9 mouse cellular contexts compared by ENCODE assay signal in genomic region chr4:155133658-155134417, GRCm38 (mm10). TPM values are rescaled to one million over a fixed set of nuclear protein-coding genes. Genes with fewer than 3 reads are reported as not detected.
DNase-seq lines count a peak whose midpoint lies in the region; ATAC-seq and TF ChIP-seq lines count a peak whose summit lies in the region.
"Had no signal": no experiment of that assay in that cellular context is flagged by ENCODE, and none has a peak within 500 bp of the region (broad histone marks: within the 10 kb centered on the region; RNA-seq: fewer than 3 reads in every experiment).

No protein-coding gene starts in this region.

- H3K27me3 ChIP-seq in lung, embryonic 14.5 days (ENCODE audit: insufficient read depth, low read length), result no peaks in the 10 kb centered on the region
- H3K27me3 ChIP-seq in embryonic facial prominence, embryonic 13.5 days, result no peaks in the 10 kb centered on the region
- no peaks in the 10 kb centered on the region for H3K27me3 ChIP-seq in hindbrain, embryonic 11.5 days (ENCODE audit: control insufficient read depth, insufficient read depth, low read length)
- no peaks in the 10 kb centered on the region for H3K27me3 ChIP-seq in neural tube, embryonic 12.5 days (replicated peaks)
- H3K27me3 ChIP-seq: Patski had no signal

- peak; percentile 72 for ATAC-seq in lung, embryonic 14.5 days (ENCODE audit: insufficient read depth)
- peak; percentile 57 for ATAC-seq in embryonic facial prominence, embryonic 13.5 days (ENCODE audit: insufficient number of reproducible peaks, insufficient read depth, low FRiP score, low TSS enrichment, low read depth)
- ATAC-seq in hindbrain, embryonic 11.5 days (ENCODE audit: low FRiP score), result no peak
- no peak for ATAC-seq in neural tube, embryonic 12.5 days (ENCODE audit: low FRiP score, low read depth)
- ATAC-seq: Patski had no signal

- WGBS in lung, embryonic 14.5 days, result 11% methylated on average over 20 of the region's 20 CpGs
- WGBS in embryonic facial prominence, embryonic 13.5 days, result 12% methylated on average over 20 of the region's 20 CpGs
- 41% methylated on average over 20 of the region's 20 CpGs for WGBS in hindbrain, embryonic 11.5 days
- WGBS in neural tube, embryonic 12.5 days, result 55% methylated on average over 20 of the region's 20 CpGs

- H3K36me3 ChIP-seq in lung, embryonic 14.5 days (ENCODE audit: insufficient read depth), result no peaks in the 10 kb centered on the region
- H3K36me3 ChIP-seq in embryonic facial prominence, embryonic 13.5 days, result no peaks in the 10 kb centered on the region
- no peaks in the 10 kb centered on the region for H3K36me3 ChIP-seq in hindbrain, embryonic 11.5 days (ENCODE audit: control insufficient read depth, insufficient read depth, low read length)
- H3K36me3 ChIP-seq in neural tube, embryonic 12.5 days, result no peaks in the 10 kb centered on the region

- TF ChIP-seq CTCF in lung, embryonic 14.5 days (IDR thresholded peaks at IDR 0.05; ENCODE audit: low read depth), result no peak

- DNase-seq in lung, embryonic 14.5 days, result peak; percentile 82
- no peak for DNase-seq in lung, postnatal 36 days
- DNase-seq in hindbrain, embryonic 11.5 days (ENCODE audit: low spot score), result peak; percentile 36
- no peak for DNase-seq in natural killer cell, adult 2 months (ENCODE audit: low spot score in 2 of 2)
- no peak for DNase-seq in ovary, postnatal 14 days (ENCODE audit: low spot score)
- DNase-seq in cerebellum, postnatal 14 days, result no peak

- no peak overlapping the region for H3K9ac ChIP-seq in lung, embryonic 14.5 days
- peak overlapping the region; percentile 58 for H3K9ac ChIP-seq in embryonic facial prominence, embryonic 13.5 days
- no peak overlapping the region for H3K9ac ChIP-seq in hindbrain, embryonic 11.5 days (ENCODE audit: low read depth, low read length)
- H3K9ac ChIP-seq in neural tube, embryonic 12.5 days, result no peak overlapping the region

- peak overlapping the region; percentile 91 for H3K27ac ChIP-seq in lung, embryonic 14.5 days (ENCODE audit: low read depth)
- H3K27ac ChIP-seq in embryonic facial prominence, embryonic 13.5 days, result peak overlapping the region; percentile 86
- peak overlapping the region; percentile 63 for H3K27ac ChIP-seq in hindbrain, embryonic 11.5 days (ENCODE audit: low read depth, low read length)
- H3K27ac ChIP-seq in neural tube, embryonic 12.5 days, result no peak overlapping the region

- H3K4me1 ChIP-seq in lung, embryonic 14.5 days (ENCODE audit: insufficient read depth), result peaks cover 36% of the 10 kb centered on the region
- peaks cover 72% of the 10 kb centered on the region for H3K4me1 ChIP-seq in embryonic facial prominence, embryonic 13.5 days
- H3K4me1 ChIP-seq in hindbrain, embryonic 11.5 days (replicated peaks; ENCODE audit: control insufficient read depth, insufficient read depth, low read length), result peaks cover 15% of the 10 kb centered on the region
- H3K4me1 ChIP-seq in neural tube, embryonic 12.5 days, result peaks cover 30% of the 10 kb centered on the region

- no peaks in the 10 kb centered on the region for H3K9me3 ChIP-seq in lung, embryonic 14.5 days (ENCODE audit: low read depth, low read length)
- no peaks in the 10 kb centered on the region for H3K9me3 ChIP-seq in embryonic facial prominence, embryonic 13.5 days
- no peaks in the 10 kb centered on the region for H3K9me3 ChIP-seq in hindbrain, embryonic 11.5 days (ENCODE audit: control insufficient read depth, low read length)
- no peaks in the 10 kb centered on the region for H3K9me3 ChIP-seq in neural tube, embryonic 12.5 days

- peak overlapping the region; percentile 31 for H3K4me2 ChIP-seq in lung, embryonic 14.5 days
- peak overlapping the region; percentile 18; the same call in 1 of the 2 replicates for H3K4me2 ChIP-seq in embryonic facial prominence, embryonic 13.5 days
- no peak overlapping the region for H3K4me2 ChIP-seq in hindbrain, embryonic 11.5 days (replicated peaks; ENCODE audit: low read depth, low read length)
- H3K4me2 ChIP-seq in neural tube, embryonic 12.5 days (replicated peaks), result 0 out of 2 replicates have a peak overlapping the region, but pooled peaks have one; percentile 5

- H3K4me3 ChIP-seq in lung, embryonic 14.5 days (ENCODE audit: low read depth, low read length), result no peak overlapping the region
- no peak overlapping the region for H3K4me3 ChIP-seq in embryonic facial prominence, embryonic 13.5 days
- H3K4me3 ChIP-seq in hindbrain, embryonic 11.5 days (ENCODE audit: low read depth, low read length), result no peak overlapping the region
- no peak overlapping the region for H3K4me3 ChIP-seq in neural tube, embryonic 12.5 days

RNA-seq across cellular contexts. Expression of gene Morn1, which starts 47.5 kb away (rescaled TPM):
- 5.2 TPM in 2 replicates for polyA plus RNA-seq in lung, embryonic 14.5 days (2014; fragmentation: Nextera tagmentation; extraction: Ambion mirVana)
- polyA plus RNA-seq in embryonic facial prominence, embryonic 13.5 days (2015; fragmentation: Nextera tagmentation; extraction: Ambion mirVana), result 5.6 and 6.2 TPM in 2 replicates
- polyA plus RNA-seq in hindbrain, embryonic 11.5 days (2014; fragmentation: Nextera tagmentation; extraction: Ambion mirVana), result 3.3 and 4.2 TPM in 2 replicates
- 6.0 and 6.1 TPM in 2 replicates for polyA plus RNA-seq in neural tube, embryonic 12.5 days (2016; fragmentation: Nextera tagmentation; extraction: Ambion mirVana)

RNA-seq across cellular contexts. Expression of gene Rer1, which starts 47.7 kb away (rescaled TPM):
- polyA plus RNA-seq in lung, embryonic 14.5 days (2014; fragmentation: Nextera tagmentation; extraction: Ambion mirVana), result 160 and 177 TPM in 2 replicates
- polyA plus RNA-seq in embryonic facial prominence, embryonic 13.5 days (2015; fragmentation: Nextera tagmentation; extraction: Ambion mirVana), result 147 and 162 TPM in 2 replicates
- polyA plus RNA-seq in hindbrain, embryonic 11.5 days (2014; fragmentation: Nextera tagmentation; extraction: Ambion mirVana), result 156 and 166 TPM in 2 replicates
- polyA plus RNA-seq in neural tube, embryonic 12.5 days (2016; fragmentation: Nextera tagmentation; extraction: Ambion mirVana), result 135 and 137 TPM in 2 replicates

Comparison
In these comparisons a context has a peak if more than half of its experiments do, and no peak if none do; other contexts are left out.
1. DNase-seq: peak in lung, embryonic 14.5 days (single experiment) and hindbrain, embryonic 11.5 days (single experiment); none in lung, postnatal 36 days (single experiment), natural killer cell, adult 2 months (0 of 2), ovary, postnatal 14 days (single experiment) and cerebellum, postnatal 14 days (0 of 2).
2. ATAC-seq: peak in lung, embryonic 14.5 days (single experiment) and embryonic facial prominence, embryonic 13.5 days (single experiment); none in hindbrain, embryonic 11.5 days (single experiment) and neural tube, embryonic 12.5 days (single experiment).